Mouse (Mus musculus): ENCODE measurements around the gene Nip7.

- no peak for TF ChIP-seq CHD2 (IDR thresholded peaks at IDR 0.05; ENCODE audit: low read depth, low read length)
- TF ChIP-seq ZC3H11A (IDR thresholded peaks at IDR 0.05; ENCODE audit: borderline replicate concordance, low read depth, low read length): no peak
- TF ChIP-seq ZNF384 (IDR thresholded peaks at IDR 0.05; ENCODE audit: low read depth, low read length): no peak
- no peak for TF ChIP-seq MAFK (IDR thresholded peaks at IDR 0.05; ENCODE audit: insufficient read depth, low read depth, low read length)
Observed at GRCm38 (mm10) chr8:107049480-107049879, 7.2 kb upstream of the Nip7 start.
